Mouse (Mus musculus): ENCODE results near the gene Cysltr2.

The Cysltr2 gene

DNA sequence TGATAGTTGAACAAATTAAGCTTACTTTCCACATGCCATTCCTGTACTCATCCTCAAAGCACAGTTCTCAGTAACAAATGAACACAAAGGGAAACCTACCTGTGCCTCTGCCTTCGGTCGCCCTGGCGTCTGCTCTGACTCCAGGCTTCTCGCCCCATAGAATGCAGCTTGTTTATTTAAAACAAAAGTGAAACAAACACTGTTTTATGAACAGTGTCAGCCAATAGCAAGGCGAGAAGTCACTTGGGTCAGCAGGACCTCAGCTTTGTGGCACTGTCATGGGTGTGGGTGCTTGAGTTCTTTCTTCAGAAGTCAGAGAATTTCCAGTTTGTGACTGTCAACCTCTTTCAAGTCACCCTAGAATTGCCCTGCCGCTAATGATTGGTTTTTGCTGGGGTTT, at the start of gene Cysltr2:
Gene Cysltr2 (minus strand): TSS at position 178 of the 400 bp plus-strand sequence.
- DNase-seq (ENCODE audit: extremely low spot score, low spot score): no peak

DNA sequence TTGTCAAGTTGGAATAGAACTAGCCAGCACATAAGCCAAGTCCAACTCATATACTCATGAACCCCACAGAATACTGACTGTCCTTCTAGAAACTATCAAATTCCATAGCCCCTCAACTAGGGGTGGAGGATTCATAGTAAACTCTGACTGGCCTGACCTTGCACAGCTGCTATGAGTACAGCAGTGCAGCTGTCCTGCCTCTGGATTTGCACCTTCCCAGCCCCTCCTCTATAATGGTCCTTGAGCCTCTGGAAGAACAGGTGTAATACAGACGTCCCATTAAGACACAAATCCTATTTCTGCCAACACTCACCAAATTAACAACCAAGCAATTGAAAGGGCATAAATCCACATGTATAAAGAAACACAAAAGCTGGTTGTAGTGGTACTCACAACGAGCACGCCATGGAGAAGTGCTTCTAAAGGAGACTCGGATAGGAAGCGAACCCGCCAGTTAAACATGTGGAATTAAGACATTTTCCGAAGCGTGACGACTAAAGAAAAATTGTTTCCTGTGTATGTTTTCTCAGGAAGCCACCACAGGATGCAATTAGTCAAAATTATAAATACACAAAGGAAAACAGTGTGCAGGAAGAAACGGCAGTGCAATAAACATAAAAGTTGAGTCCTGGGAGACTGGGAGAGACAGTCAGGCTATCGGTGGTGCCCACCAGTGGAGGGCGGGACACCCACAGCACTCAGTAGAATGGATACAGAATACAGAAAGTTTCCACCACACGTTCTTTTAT, 46.1 kb upstream of the Cysltr2 start:
- DNase-seq (ENCODE audit: extremely low spot score, low spot score): no peak

DNA sequence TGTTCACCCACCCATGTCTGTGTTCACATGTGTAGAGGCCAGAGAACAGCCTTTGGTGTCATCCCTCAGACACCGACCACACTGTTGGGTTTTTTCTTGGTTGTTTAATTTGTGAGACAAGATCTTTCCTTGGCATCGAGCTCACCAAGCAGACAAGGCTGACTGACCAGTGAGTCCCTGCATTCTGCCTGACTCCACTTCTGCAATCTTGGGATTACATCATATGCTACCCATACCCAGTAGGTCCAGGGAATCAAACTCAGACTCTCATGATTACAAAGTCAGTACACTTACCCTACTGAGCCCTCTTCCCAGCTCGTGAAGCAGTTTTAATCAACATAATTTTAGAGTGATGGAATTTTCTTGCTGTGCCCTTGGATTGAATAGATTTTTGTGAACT, 44.0 kb upstream of the Cysltr2 start:
- no peak for DNase-seq (ENCODE audit: extremely low spot score, low spot score)

DNA sequence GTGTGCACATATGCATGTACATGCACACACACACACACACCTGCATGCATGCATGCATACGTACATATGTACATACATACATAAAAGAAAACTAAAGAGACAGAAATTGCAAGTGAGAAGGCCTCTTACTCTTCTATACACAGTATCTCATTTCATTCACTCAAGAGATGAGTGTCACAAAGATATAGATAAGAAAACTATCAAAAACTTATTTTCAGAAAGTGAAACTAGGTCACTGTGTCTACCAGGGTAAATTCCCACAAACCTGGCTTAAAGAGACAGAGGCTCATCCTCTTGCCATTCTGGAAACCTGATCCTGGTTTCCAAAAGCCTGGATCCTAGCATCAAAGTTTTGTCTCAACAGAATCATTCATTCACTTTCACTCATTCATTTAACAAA, 39.3 kb upstream of the Cysltr2 start:
- DNase-seq (ENCODE audit: extremely low spot score, low spot score): no peak

DNA sequence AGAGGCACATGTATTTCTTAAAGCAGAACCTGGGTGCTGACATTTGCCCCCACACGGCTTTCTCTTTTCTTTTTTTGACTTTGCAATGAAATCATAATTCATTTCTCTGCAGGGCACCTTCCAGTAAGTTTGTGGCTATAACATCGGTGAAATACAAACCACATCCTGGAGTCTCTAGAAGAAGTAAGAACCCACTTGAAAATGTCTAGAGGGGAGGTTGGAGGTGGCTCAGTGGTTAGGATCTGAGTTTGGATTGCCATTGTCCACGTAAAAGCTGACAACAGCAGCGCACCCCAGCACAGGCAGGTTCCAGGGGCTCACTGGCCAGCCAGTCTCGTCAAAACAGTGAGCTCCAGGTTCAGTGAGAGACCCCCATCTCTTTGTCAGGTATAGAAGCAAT, 38.8 kb upstream of the Cysltr2 start:
- DNase-seq (ENCODE audit: extremely low spot score, low spot score): no peak

- no peak for DNase-seq (ENCODE audit: extremely low spot score, low spot score)
Observed at GRCm38 (mm10) chr14:73087247-73087646, 38.3 kb upstream of the Cysltr2 start.

- no peak for DNase-seq (ENCODE audit: extremely low spot score, low spot score)
Observed at GRCm38 (mm10) chr14:73086425-73086824, 37.5 kb upstream of the Cysltr2 start.

- no peak for DNase-seq (ENCODE audit: extremely low spot score, low spot score)
Observed at GRCm38 (mm10) chr14:73083563-73083962, 34.6 kb upstream of the Cysltr2 start.

- DNase-seq (ENCODE audit: extremely low spot score, low spot score): no peak
Observed at GRCm38 (mm10) chr14:73064460-73064859, 15.5 kb upstream of the Cysltr2 start.

- DNase-seq (ENCODE audit: extremely low spot score, low spot score): no peak
Observed at GRCm38 (mm10) chr14:73058755-73059154, 9.8 kb upstream of the Cysltr2 start.

GRCm38 (mm10) chr14:73057764-73058163, 8.8 kb upstream of the Cysltr2 start:
- no peak for DNase-seq (ENCODE audit: extremely low spot score, low spot score)

- DNase-seq (ENCODE audit: extremely low spot score, low spot score): no peak
Observed at GRCm38 (mm10) chr14:73056813-73057212, 7.9 kb upstream of the Cysltr2 start.

- DNase-seq (ENCODE audit: extremely low spot score, low spot score): no peak
Observed at GRCm38 (mm10) chr14:73045199-73045928, 3.5 kb downstream of the Cysltr2 start.

DNA sequence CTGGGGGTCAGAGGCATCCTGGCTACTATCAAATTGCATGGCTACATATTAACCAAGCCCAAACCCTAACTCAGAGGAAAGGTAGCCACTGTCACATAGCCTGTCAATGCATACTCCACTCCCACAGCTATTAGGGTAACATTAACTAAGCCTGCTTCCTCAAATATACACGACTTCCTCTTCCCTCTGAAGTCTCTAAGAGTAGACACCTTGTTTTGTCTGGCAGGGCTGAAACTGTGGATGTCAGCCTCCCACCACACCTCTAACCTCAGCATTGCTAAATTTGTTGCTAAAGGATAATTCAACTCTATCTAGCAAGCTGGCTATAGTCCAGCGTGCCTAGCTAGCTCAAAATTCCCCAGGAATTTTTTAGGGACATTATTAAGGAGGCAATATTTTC, 7.2 kb downstream of the Cysltr2 start:
- DNase-seq (ENCODE audit: extremely low spot score, low spot score): no peak

- DNase-seq (ENCODE audit: extremely low spot score, low spot score): no peak
Observed at GRCm38 (mm10) chr14:73033290-73033689, 15.6 kb downstream of the Cysltr2 start.

GRCm38 (mm10) chr14:73031218-73031617, 17.7 kb downstream of the Cysltr2 start:
- DNase-seq (ENCODE audit: extremely low spot score, low spot score): no peak

DNA sequence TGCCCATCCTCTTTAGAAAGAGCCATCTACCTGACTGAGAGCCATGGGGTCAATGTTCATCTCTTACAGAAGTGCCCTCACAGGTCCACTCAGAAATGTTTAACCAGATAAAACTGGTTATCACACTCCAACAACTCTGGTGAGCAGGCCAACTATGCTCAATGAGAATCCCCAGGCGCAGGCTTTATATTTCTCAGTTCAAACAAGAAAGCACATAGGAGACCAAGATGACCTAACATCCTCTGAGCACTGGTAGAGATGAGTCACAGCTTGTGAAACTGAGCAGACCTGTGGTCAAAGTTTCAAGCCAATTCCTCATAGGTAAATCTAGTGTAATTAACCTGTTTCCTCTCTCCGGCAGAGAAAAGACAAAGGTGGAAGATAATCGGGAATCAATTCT, 31.6 kb downstream of the Cysltr2 start:
- DNase-seq (ENCODE audit: extremely low spot score, low spot score): no peak

DNA sequence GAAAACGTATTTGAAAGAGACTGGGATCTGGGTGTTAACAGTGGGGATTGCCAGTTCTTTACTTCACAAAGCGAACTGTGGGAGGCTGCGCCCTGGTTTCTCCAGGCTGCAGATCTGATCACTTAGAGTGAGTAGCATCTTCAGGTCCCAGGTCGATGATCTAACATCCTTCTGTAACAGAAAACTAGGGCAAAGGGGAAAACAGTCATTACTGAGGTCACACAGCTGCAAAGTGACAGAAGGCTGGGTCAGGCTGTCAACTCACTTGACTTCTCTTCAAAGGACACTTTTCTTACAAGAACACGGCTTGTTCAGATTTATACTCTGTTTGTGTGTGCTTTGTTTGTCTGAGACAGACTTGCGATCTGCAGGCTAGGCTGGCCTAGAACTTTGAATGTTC, 33.5 kb downstream of the Cysltr2 start:
- no peak for DNase-seq (ENCODE audit: extremely low spot score, low spot score)

- no peak for DNase-seq (ENCODE audit: extremely low spot score, low spot score)
Observed at GRCm38 (mm10) chr14:73013723-73014544, 35.0 kb downstream of the Cysltr2 start.

GRCm38 (mm10) chr14:73001814-73002213, 47.1 kb downstream of the Cysltr2 start:
- no peak for DNase-seq (ENCODE audit: extremely low spot score, low spot score)

DNA sequence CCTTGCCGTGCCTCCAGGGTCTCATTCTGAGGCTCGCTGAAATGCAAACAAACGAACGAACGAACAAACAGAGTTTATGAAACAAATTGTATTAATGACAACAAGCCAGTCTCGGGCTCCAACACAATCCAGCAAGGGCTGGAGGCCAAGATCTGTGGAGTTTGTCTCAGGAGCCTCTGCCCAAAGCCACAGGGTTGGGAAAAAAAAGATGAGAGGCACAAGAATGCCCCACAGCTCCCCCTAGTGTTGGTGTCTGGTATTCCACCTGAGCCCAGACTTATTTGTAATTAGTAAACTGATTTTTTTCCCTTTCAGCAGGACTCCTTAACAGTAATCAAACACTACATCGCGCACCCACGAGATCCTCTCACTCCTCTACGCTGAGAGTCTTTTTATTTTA, 48.6 kb downstream of the Cysltr2 start:
- DNase-seq (ENCODE audit: extremely low spot score, low spot score): peak; percentile 79

GRCm38 (mm10) chr14:72998111-72998510, 50.8 kb downstream of the Cysltr2 start:
- DNase-seq (ENCODE audit: extremely low spot score, low spot score): no peak
